Mouse (Mus musculus): ENCODE measurements at regions not wholly inside any gene's neighbourhood (a gene's known extent, or its start where the extent isn't known, plus 50 kb on each side); places are given as distances from the start of the nearest gene placed in this dataset.
A peak's percentile ranks its signal among the peaks of the same experiment; 100 is the strongest.

DNA sequence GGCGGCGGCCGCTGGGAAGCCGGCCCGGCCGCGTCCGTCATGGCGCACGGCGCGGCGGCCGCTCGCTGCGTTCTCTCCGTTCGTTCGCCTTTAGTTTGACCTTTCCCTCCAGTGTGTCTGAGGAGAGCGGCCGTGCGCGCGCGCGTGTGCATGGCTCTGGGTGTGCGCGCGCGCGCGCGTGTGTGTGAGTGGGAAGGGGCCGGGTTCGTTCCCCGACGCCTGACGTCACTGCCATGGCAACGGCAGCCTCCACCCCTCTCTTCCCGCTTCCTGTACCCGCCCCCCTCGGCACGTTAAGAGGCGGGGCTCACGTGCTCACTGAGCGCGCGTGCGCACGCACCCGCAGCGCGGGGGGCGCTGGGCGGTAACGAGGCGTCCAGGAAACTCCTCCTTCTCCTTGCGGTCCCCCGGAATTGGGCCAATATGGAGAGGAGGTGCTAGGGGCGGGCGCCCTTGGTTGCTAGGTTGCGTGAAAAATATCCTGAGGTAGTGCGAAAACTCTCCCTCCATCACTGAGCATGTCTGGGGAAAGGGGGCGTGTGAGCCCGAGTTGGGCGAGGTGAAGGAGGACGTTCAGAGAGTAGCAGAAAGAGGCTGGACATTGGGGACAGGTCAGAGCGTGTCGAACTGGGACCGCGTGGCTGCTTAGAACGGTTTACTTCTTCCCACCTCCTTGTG is 1862.5 kb upstream of the Lrrc6 start:
- peak overlapping the region; percentile 83 for H3K4me2 ChIP-seq
- peak; percentile 93 for ATAC-seq (ENCODE audit: extremely low read depth, insufficient number of reproducible peaks, low FRiP score, low TSS enrichment)
- H3K4me3 ChIP-seq: peak overlapping the region; percentile 73
- no peaks in the 10 kb centered on the region for H3K36me3 ChIP-seq
- no peaks in the 10 kb centered on the region for H3K9me3 ChIP-seq
- no peaks in the 10 kb centered on the region for H3K27me3 ChIP-seq (replicated peaks)
- H3K27ac ChIP-seq (replicated peaks): peak overlapping the region; percentile 93
- under 1% methylated on average over 43 of the region's 72 CpGs for WGBS
- H3K4me1 ChIP-seq: peaks cover 29% of the 10 kb centered on the region
- peak overlapping the region; percentile 96 for H3K9ac ChIP-seq

DNA sequence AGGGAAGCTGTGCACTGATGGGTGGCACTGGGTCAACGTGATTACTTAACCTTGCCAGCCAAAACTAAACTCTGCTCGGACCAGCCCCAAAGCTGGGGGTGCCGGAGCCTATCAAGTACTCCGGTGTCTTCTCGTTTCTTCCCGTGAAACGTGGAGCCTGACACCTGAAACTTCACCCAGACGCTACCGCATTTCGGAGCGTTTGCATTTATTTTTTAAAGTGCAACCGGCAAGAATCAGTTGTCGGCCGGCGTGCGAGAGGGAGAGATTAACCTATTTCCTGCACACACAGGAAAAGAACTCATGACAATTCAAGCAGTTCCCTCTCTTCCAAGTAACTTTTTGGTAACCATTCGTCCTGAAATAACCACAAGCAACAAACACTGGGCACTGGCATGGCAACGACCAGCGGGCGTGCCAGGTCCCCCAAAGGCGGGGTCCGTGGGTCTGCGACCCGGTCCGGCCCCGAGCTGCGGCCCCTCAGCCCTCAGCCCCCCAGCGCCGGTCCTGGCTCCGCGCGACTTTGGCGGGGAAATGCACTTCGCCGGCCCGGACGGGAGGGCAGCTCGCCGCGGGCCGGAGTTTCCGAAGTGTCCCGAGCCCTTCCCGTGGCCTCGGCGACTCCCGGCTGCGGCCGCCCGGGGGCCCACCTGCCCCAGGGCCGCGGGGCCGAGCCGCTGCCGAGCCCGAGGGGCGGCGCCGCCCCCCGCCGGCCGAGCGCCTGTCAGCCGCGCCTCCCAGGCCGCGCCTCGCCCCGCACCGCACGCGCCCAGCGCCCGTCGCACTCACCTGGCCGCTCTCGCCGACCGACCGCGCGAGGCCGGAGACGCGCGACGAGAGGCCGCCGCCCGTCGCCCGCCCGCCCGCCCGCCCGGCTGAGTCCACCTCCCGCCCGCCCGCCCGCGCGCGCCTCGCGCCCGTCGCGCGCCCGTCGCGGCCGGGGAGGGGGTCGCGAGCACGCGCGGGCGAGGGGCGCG is 1861.7 kb upstream of the Lrrc6 start:
- no peaks in the 10 kb centered on the region for H3K36me3 ChIP-seq
- peak; percentile 55 for ATAC-seq (ENCODE audit: extremely low read depth, insufficient number of reproducible peaks, low FRiP score, low TSS enrichment)
- H3K27ac ChIP-seq (replicated peaks): peak overlapping the region; percentile 93
- under 1% methylated on average over 96 of the region's 121 CpGs for WGBS
- H3K4me2 ChIP-seq: peak overlapping the region; percentile 83
- peaks cover 29% of the 10 kb centered on the region for H3K4me1 ChIP-seq
- peak overlapping the region; percentile 73 for H3K4me3 ChIP-seq
- H3K9me3 ChIP-seq: no peaks in the 10 kb centered on the region
- H3K9ac ChIP-seq: peak overlapping the region; percentile 96
- no peaks in the 10 kb centered on the region for H3K27me3 ChIP-seq (replicated peaks)

- Histone ChIP-seq H3K9me3 (no peaks in the 10 kb centered on the region), H3K9ac (peak overlapping the region; percentile 96), H3K36me3 (no peaks in the 10 kb centered on the region), H3K27ac (replicated peaks) (peak overlapping the region; percentile 93), H3K4me1 (peaks cover 35% of the 10 kb centered on the region), H3K4me3 (peak overlapping the region; percentile 73), H3K27me3 (replicated peaks) (no peaks in the 10 kb centered on the region), H3K4me2 (peak overlapping the region; percentile 83)
- WGBS: 20% methylated on average over 6 of the region's 6 CpGs
- ATAC-seq (ENCODE audit: extremely low read depth, insufficient number of reproducible peaks, low FRiP score, low TSS enrichment): no peak
These were observed 1860.5 kb upstream of the Lrrc6 start for GRCm38 (mm10) chr15:68360956-68361908.

- Histone ChIP-seq H3K4me1 (peaks cover 37% of the 10 kb centered on the region), H3K9ac (no peak overlapping the region), H3K4me2 (peak overlapping the region; percentile 83), H3K4me3 (peak overlapping the region; percentile 5; the same call in 1 of the 2 replicates), H3K27me3 (replicated peaks) (no peaks in the 10 kb centered on the region), H3K36me3 (no peaks in the 10 kb centered on the region), H3K27ac (replicated peaks) (peak overlapping the region; percentile 70), H3K9me3 (no peaks in the 10 kb centered on the region)
- no peak for ATAC-seq (ENCODE audit: extremely low read depth, insufficient number of reproducible peaks, low FRiP score, low TSS enrichment)
- 48% methylated on average over 3 of the region's 3 CpGs for WGBS
These were observed 1858.8 kb upstream of the Lrrc6 start for GRCm38 (mm10) chr15:68359496-68359895.

GRCm38 (mm10) chr15:68355957-68356356 is 1855.2 kb upstream of the Lrrc6 start:
- Histone ChIP-seq H3K4me2 (no peak overlapping the region), H3K4me3 (no peak overlapping the region), H3K27me3 (replicated peaks) (no peaks in the 10 kb centered on the region), H3K4me1 (peaks cover 31% of the 10 kb centered on the region), H3K9ac (no peak overlapping the region), H3K9me3 (no peaks in the 10 kb centered on the region), H3K27ac (replicated peaks) (no peak overlapping the region), H3K36me3 (peaks cover 9% of the 10 kb centered on the region)
- ATAC-seq (ENCODE audit: extremely low read depth, insufficient number of reproducible peaks, low FRiP score, low TSS enrichment): no peak
- 64% methylated on average over 1 of the region's 1 CpGs for WGBS

- Histone ChIP-seq H3K9ac (no peak overlapping the region), H3K36me3 (peaks cover 16% of the 10 kb centered on the region), H3K4me1 (peaks cover 26% of the 10 kb centered on the region), H3K27ac (replicated peaks) (no peak overlapping the region), H3K4me3 (no peak overlapping the region), H3K9me3 (no peaks in the 10 kb centered on the region), H3K4me2 (no peak overlapping the region), H3K27me3 (replicated peaks) (no peaks in the 10 kb centered on the region)
- no peak for ATAC-seq (ENCODE audit: extremely low read depth, insufficient number of reproducible peaks, low FRiP score, low TSS enrichment)
- 89% methylated on average over 3 of the region's 3 CpGs for WGBS
These were observed 1843.9 kb upstream of the Lrrc6 start for GRCm38 (mm10) chr15:68344652-68345051.

DNA sequence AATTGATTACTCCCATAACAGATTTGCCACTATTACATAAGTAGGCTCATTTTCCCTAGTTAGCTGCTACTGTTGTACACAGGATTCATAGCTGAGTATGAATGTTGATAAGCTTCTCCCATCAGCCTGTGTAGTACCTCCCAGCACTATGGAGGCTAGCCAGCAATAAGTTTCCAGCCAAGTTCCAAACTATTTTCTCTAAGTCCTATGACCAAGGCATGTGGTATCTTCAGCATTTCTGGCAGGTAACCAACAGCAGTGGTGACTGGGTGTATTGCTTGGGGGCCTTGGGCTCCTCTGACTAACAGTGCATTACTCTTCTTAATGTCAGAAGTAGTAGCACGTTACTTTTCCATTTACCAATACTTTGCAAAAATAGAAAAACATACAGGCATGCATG is 1841.8 kb upstream of the Lrrc6 start:
- no peak overlapping the region for H3K4me2 ChIP-seq
- 57% methylated on average over 1 of the region's 1 CpGs for WGBS
- peak; percentile 54; the same call in 1 of the 2 replicates for ATAC-seq (ENCODE audit: extremely low read depth, insufficient number of reproducible peaks, low FRiP score, low TSS enrichment)
- H3K9ac ChIP-seq: no peak overlapping the region
- no peaks in the 10 kb centered on the region for H3K9me3 ChIP-seq
- peak overlapping the region; percentile 54 for H3K27ac ChIP-seq (replicated peaks)
- H3K4me3 ChIP-seq: no peak overlapping the region
- peaks cover 26% of the 10 kb centered on the region for H3K4me1 ChIP-seq
- no peaks in the 10 kb centered on the region for H3K27me3 ChIP-seq (replicated peaks)
- H3K36me3 ChIP-seq: peaks cover 33% of the 10 kb centered on the region

- Histone ChIP-seq H3K4me2 (no peak overlapping the region), H3K4me3 (no peak overlapping the region), H3K9me3 (no peaks in the 10 kb centered on the region), H3K27me3 (replicated peaks) (no peaks in the 10 kb centered on the region), H3K36me3 (peaks cover 46% of the 10 kb centered on the region), H3K27ac (replicated peaks) (no peak overlapping the region), H3K9ac (no peak overlapping the region), H3K4me1 (peaks cover 13% of the 10 kb centered on the region)
- WGBS: 51% methylated on average over 5 of the region's 5 CpGs
- no peak for ATAC-seq (ENCODE audit: extremely low read depth, insufficient number of reproducible peaks, low FRiP score, low TSS enrichment)
These were observed 1840.3 kb upstream of the Lrrc6 start for GRCm38 (mm10) chr15:68341056-68341455.

DNA sequence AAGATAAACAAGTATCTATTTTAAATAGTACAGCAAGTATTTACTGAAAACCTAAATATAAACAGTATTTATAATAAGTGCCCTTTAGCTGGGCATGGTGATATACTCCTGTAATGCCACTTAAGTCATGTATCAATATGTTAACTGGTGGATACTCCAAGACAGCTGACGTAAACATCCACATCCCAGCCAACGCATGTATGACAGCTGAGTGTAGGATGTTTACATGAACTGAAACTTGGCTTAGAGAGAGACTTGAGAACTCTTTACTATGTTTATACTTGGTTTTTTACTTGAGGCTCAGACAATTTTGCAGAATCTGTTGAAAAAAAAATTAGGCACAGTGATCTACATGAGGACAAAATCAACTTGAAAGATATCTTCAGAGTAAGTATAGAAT is 1836.6 kb upstream of the Lrrc6 start:
- ATAC-seq (ENCODE audit: extremely low read depth, insufficient number of reproducible peaks, low FRiP score, low TSS enrichment): no peak
- H3K9me3 ChIP-seq: no peaks in the 10 kb centered on the region
- H3K36me3 ChIP-seq: peaks cover 54% of the 10 kb centered on the region
- H3K27me3 ChIP-seq (replicated peaks): no peaks in the 10 kb centered on the region
- WGBS: 84% methylated on average over 2 of the region's 2 CpGs
- H3K4me3 ChIP-seq: no peak overlapping the region
- peaks cover 1% of the 10 kb centered on the region; the same call in 1 of the 2 replicates for H3K4me1 ChIP-seq
- H3K27ac ChIP-seq (replicated peaks): no peak overlapping the region
- no peak overlapping the region for H3K4me2 ChIP-seq
- H3K9ac ChIP-seq: no peak overlapping the region

DNA sequence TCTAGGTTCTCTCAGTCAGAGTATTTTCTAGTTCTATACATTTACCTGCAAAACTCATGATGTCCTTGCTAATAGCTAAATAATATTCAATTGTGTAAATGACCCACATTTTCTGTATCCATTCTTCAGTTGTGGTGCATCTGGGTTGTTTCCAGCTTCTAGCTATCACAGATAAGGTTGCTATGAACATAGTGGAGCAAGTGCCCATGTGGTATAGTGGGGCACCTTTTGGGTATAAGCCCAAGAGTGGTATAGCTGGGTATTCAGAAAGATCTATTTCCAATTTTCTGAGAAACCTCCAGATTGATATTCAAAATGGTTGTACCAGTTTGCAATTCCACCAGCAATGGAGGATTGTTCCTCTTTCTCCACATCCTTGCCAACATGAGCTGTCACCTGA is 1835.1 kb upstream of the Lrrc6 start:
- H3K36me3 ChIP-seq: peaks cover 56% of the 10 kb centered on the region
- no peaks in the 10 kb centered on the region for H3K27me3 ChIP-seq (replicated peaks)
- no peak overlapping the region for H3K4me2 ChIP-seq
- no peaks in the 10 kb centered on the region for H3K4me1 ChIP-seq
- no peak overlapping the region for H3K4me3 ChIP-seq
- no peak overlapping the region for H3K9ac ChIP-seq
- H3K9me3 ChIP-seq: no peaks in the 10 kb centered on the region
- H3K27ac ChIP-seq (replicated peaks): no peak overlapping the region
- ATAC-seq (ENCODE audit: extremely low read depth, insufficient number of reproducible peaks, low FRiP score, low TSS enrichment): no peak

DNA sequence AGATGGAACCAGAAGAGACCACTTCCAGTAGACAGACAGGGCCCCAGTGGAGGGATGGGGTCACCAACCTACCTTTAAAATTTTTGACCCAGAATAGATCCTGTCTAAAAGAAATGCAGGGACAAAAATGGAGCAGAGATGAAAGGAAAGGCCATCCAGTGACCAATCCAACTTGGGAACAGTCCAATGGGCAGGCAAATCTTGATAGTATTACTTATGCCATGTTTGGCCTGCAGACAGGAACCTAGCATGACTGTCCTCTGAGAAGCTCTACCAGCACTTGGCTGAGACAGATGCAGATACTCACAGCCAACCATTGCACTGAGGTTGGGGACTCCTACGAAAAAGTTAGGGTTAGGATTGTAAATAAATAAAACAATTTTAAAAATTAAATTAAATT is 1815.4 kb upstream of the Lrrc6 start:
- WGBS: 84% methylated on average over 1 of the region's 1 CpGs

More for the DNA sequence above, 1815.4 kb upstream of the Lrrc6 start:
- no peak overlapping the region for H3K4me3 ChIP-seq
- H3K27ac ChIP-seq (replicated peaks): no peak overlapping the region
- H3K9me3 ChIP-seq: no peaks in the 10 kb centered on the region
- H3K4me2 ChIP-seq: no peak overlapping the region
- H3K4me1 ChIP-seq: no peaks in the 10 kb centered on the region
- H3K9ac ChIP-seq: no peak overlapping the region
- H3K36me3 ChIP-seq: no peaks in the 10 kb centered on the region
- no peak for ATAC-seq (ENCODE audit: extremely low read depth, insufficient number of reproducible peaks, low FRiP score, low TSS enrichment)
- no peaks in the 10 kb centered on the region for H3K27me3 ChIP-seq (replicated peaks)
